Mouse (Mus musculus) gastrocnemius, postnatal 25 days (tissue): ENCODE data around the gene Taf10. TPM values are rescaled to one million over a fixed set of nuclear protein-coding genes. Genes with fewer than 3 reads are reported as not detected.
"Not testable (repeated sequence)": the region's sequence is repeated elsewhere in the genome, so short reads cannot be mapped to it uniquely, and the experiment has no call there.

Experiments used
- DNase-seq: peaks from one replicate; pipeline ENCODE4 v3.0.0; 2022
- total RNA-seq, 2 experiments: library from RNA; stranded (reverse); gene quantifications; 1 replicate in 1 of 2; 2 replicates in 1 of 2; pipeline ENCODE4 v1.2.3; 2021

Gene Taf10
- total RNA-seq, 2 experiments from 2014 or later: 79.5 to 84.6 TPM

GRCm38 (mm10) chr7:105753281-105753680 is 9.1 kb upstream of the Taf10 start:
- DNase-seq: no peak

DNA sequence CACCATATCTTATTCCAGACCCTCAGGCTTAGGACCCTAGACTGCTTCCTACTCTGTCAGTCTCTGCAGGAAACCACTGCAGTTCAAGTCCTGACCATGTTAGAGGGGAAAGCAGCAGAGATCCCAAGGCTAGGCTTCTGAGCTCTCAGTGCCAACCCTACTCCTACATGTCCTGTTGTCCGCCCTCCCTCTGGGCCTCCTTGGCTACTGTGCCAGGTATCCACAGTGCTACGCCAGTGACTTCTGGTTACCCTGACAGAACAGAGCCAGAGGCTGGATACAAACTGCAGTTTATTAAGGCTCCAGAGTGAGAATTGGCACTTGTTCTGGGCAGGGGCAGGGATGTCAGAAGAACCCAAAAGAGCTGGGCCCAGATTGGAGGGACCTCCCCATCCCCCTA is 8.6 kb upstream of the Taf10 start:
- no peak for DNase-seq

- peak; percentile 88 for DNase-seq
Measured at GRCm38 (mm10) chr7:105751491-105752433, 7.6 kb upstream of the Taf10 start, which contains the start of gene Tpp1. Tpp1 (minus strand) TSS chr7:105752235.

- no peak for DNase-seq
Measured at GRCm38 (mm10) chr7:105747776-105748175, 3.6 kb upstream of the Taf10 start.

- DNase-seq: not testable (repeated sequence)
Measured at GRCm38 (mm10) chr7:105743246-105743925, 775 bp downstream of the Taf10 start.

DNA sequence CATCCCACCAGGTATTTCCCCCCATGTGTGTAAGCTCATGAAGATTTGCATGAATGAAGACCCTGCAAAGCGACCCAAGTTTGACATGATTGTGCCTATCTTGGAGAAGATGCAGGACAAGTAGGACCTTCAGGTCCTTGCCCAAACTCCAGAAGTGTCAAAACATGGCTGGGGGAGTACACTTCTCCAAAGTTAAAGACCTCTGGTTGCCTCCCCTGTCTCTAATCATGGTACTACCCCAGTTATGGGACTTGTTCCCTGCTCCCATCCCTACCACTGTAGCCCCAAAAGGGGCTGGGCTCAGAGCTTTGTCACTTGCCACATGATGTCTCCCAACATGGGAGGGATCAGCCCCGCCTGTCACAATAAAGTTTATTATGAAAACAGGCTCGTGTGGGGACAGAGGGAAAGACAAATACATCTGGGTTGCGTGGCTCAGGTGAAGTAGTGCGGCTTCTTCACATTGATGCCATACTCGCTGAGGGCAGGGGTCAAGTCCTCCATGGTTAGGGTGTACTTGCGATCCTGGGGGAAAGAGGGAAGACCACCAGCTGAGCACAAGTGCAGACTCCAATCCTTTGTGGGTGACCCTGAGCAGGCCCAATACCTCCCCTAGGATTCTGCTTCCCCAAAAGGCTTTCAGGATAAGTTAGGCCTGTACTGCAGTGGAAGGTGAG is 1.5 kb downstream of the Taf10 start:
- not testable (repeated sequence) for DNase-seq

DNA sequence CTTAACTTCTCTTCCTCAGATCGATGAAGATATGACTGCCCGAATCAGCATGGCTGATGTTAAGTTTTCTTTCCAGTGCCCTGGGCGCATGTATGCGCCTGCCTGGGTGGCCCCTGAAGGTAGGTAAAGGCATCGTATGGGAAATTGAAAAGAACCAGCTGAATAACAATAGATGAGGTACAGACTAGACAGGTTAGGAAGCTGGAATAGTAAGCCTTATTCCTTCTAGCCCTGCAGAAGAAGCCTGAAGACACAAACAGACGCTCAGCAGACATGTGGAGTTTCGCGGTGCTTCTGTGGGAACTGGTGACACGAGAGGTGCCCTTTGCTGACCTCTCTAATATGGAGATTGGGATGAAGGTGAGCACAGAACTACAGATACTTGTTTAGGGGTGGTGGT is 2.2 kb downstream of the Taf10 start:
- DNase-seq: no peak

GRCm38 (mm10) chr7:105740851-105741250 is 3.3 kb downstream of the Taf10 start:
- peak; percentile 4 for DNase-seq

- peak; percentile 3 for DNase-seq
Measured at GRCm38 (mm10) chr7:105740089-105740795, 3.9 kb downstream of the Taf10 start.

GRCm38 (mm10) chr7:105738948-105739347 is 5.2 kb downstream of the Taf10 start:
- peak; percentile 68 for DNase-seq

- DNase-seq: peak; percentile 0
Measured at GRCm38 (mm10) chr7:105738286-105738685, 5.9 kb downstream of the Taf10 start.

- DNase-seq: peak; percentile 0
Measured at GRCm38 (mm10) chr7:105737648-105738047, 6.5 kb downstream of the Taf10 start.

DNA sequence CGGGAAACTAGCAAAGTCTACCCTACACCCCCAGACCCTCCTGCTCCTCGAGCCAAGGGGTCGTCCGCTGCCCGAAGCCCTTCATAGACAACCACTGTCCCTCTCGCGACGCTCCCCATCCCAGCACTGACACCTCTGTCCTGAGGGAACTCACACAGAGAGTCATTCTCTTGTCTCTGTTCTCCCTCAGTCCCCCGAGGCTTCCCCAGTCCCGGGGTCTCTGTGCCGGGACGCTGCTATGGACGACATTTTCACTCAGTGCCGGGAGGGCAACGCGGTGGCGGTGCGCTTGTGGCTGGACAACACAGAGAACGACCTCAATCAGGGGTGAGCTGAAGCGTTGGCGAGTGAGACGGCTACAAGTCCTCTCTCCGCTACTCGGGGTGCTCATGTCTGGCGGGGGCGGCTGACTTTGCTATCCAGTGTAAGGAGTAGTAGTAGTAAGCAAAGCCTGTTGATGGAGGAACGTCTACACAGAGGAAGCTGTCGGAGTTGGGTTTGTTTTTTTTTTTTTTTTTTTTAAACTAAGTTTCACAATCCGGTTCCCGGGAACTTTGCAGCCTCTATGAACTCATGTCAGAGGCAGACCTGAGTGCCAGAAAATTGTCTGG is 7.1 kb downstream of the Taf10 start, which contains the start of gene Rrp8:
TSS of gene Rrp8 (minus strand) at position 475 of the 611 bp plus-strand sequence.
- DNase-seq: no peak

GRCm38 (mm10) chr7:105736264-105736901 is 7.8 kb downstream of the Taf10 start, which contains the start of gene Ilk:
Ilk (plus strand) TSS chr7:105736592.
- DNase-seq: peak; percentile 92

- DNase-seq: not testable (repeated sequence)
Measured at GRCm38 (mm10) chr7:105735464-105735863, 8.7 kb downstream of the Taf10 start.

- DNase-seq: no peak
Measured at GRCm38 (mm10) chr7:105734826-105735225, 9.3 kb downstream of the Taf10 start.

- peak; percentile 3 for DNase-seq
Measured at GRCm38 (mm10) chr7:105733836-105734235, 10.3 kb downstream of the Taf10 start.

- DNase-seq: no peak
Measured at GRCm38 (mm10) chr7:105728701-105729428, 15.3 kb downstream of the Taf10 start.

DNA sequence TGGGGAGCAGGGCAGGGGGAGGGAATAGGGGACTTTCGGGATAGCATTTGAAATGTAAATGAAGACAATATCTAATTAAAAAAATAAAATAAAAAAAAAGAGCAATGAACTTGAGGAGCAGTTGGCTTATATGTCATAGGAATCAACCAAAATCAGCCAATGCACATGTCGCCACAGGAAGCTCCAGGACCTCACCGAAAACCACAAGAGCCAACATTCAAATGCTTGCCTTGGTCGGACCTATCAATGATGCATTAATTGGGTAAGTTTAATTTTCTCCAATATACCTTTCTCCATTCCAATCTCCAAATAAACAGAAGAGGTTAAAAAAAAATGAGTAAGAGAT is 17.2 kb downstream of the Taf10 start:
- no peak for DNase-seq
